Mouse (Mus musculus): Measurements from ENCODE around the gene Ccdc134. TPM values are rescaled to one million over a fixed set of nuclear protein-coding genes. Genes with fewer than 3 reads are reported as not detected.
"Not testable (repeated sequence)": the region's sequence is repeated elsewhere in the genome, so short reads cannot be mapped to it uniquely, and the experiment has no call there.

Ccdc134 gene
- polyA plus RNA-seq, 1 experiment from 2014 or later: 11.6 TPM

- H3K4me3 ChIP-seq (ENCODE audit: low read length); H3K9me3 ChIP-seq (ENCODE audit: control insufficient read depth, low read length); H3K27ac ChIP-seq (ENCODE audit: low read length); H3K4me2 ChIP-seq (ENCODE audit: low read depth, low read length); H3K36me3 ChIP-seq (ENCODE audit: control insufficient read depth, insufficient read depth, low read length); ATAC-seq; H3K4me1 ChIP-seq (ENCODE audit: control insufficient read depth, insufficient read depth, low read length): not testable (repeated sequence)
- Histone ChIP-seq H3K9ac (ENCODE audit: low read depth, low read length) (peak overlapping the region; percentile 88; the same call in 1 of the 2 replicates), H3K27me3 (replicated peaks; ENCODE audit: control insufficient read depth, insufficient read depth, low read length) (peaks cover 14% of the 10 kb centered on the region)
- 76% methylated on average over 4 of the region's 4 CpGs for WGBS
Observed at GRCm38 (mm10) chr15:82126690-82127089, 1.0 kb upstream of the Ccdc134 start.

GRCm38 (mm10) chr15:82128398-82128797 is 676 bp downstream of the Ccdc134 start:
- peak overlapping the region; percentile 68 for H3K27ac ChIP-seq (ENCODE audit: low read length)
- no peaks in the 10 kb centered on the region for H3K9me3 ChIP-seq (ENCODE audit: control insufficient read depth, low read length)
- H3K36me3 ChIP-seq (ENCODE audit: control insufficient read depth, insufficient read depth, low read length): no peaks in the 10 kb centered on the region
- peaks cover 10% of the 10 kb centered on the region for H3K27me3 ChIP-seq (replicated peaks; ENCODE audit: control insufficient read depth, insufficient read depth, low read length)
- 3% methylated on average over 5 of the region's 5 CpGs for WGBS
- peak overlapping the region; percentile 88 for H3K9ac ChIP-seq (ENCODE audit: low read depth, low read length)
- H3K4me3 ChIP-seq (ENCODE audit: low read length): peak overlapping the region; percentile 81
- ATAC-seq: no peak
- H3K4me1 ChIP-seq (ENCODE audit: control insufficient read depth, insufficient read depth, low read length): peaks cover 8% of the 10 kb centered on the region
- peak overlapping the region; percentile 95 for H3K4me2 ChIP-seq (ENCODE audit: low read depth, low read length)

GRCm38 (mm10) chr15:82130599-82130998 is 2.9 kb downstream of the Ccdc134 start:
- Histone ChIP-seq H3K4me1 (ENCODE audit: control insufficient read depth, insufficient read depth, low read length) (peaks cover 8% of the 10 kb centered on the region), H3K36me3 (ENCODE audit: control insufficient read depth, insufficient read depth, low read length) (no peaks in the 10 kb centered on the region), H3K27me3 (replicated peaks; ENCODE audit: control insufficient read depth, insufficient read depth, low read length) (peaks cover 3% of the 10 kb centered on the region; the same call in 1 of the 2 replicates), H3K9me3 (ENCODE audit: control insufficient read depth, low read length) (no peaks in the 10 kb centered on the region), H3K4me3 (ENCODE audit: low read length) (no peak overlapping the region), H3K9ac (ENCODE audit: low read depth, low read length) (no peak overlapping the region), H3K4me2 (ENCODE audit: low read depth, low read length) (no peak overlapping the region), H3K27ac (ENCODE audit: low read length) (no peak overlapping the region)
- ATAC-seq: no peak
- WGBS: 71% methylated on average over 7 of the region's 7 CpGs

- Histone ChIP-seq H3K4me2 (ENCODE audit: low read depth, low read length) (no peak overlapping the region), H3K27ac (ENCODE audit: low read length) (no peak overlapping the region), H3K36me3 (ENCODE audit: control insufficient read depth, insufficient read depth, low read length) (no peaks in the 10 kb centered on the region), H3K9me3 (ENCODE audit: control insufficient read depth, low read length) (no peaks in the 10 kb centered on the region), H3K9ac (ENCODE audit: low read depth, low read length) (no peak overlapping the region), H3K27me3 (replicated peaks; ENCODE audit: control insufficient read depth, insufficient read depth, low read length) (no peaks in the 10 kb centered on the region; the same call in 1 of the 2 replicates), H3K4me3 (ENCODE audit: low read length) (no peak overlapping the region), H3K4me1 (ENCODE audit: control insufficient read depth, insufficient read depth, low read length) (no peaks in the 10 kb centered on the region)
- 82% methylated on average over 4 of the region's 4 CpGs for WGBS
- 0 out of 2 replicates have a peak, but pooled peaks have one; percentile 26 for ATAC-seq
Observed at GRCm38 (mm10) chr15:82135372-82135771, 7.7 kb downstream of the Ccdc134 start.

- Histone ChIP-seq H3K4me3 (ENCODE audit: low read length) (no peak overlapping the region), H3K9me3 (ENCODE audit: control insufficient read depth, low read length) (no peaks in the 10 kb centered on the region), H3K4me1 (ENCODE audit: control insufficient read depth, insufficient read depth, low read length) (no peaks in the 10 kb centered on the region; the same call in 1 of the 2 replicates), H3K27ac (ENCODE audit: low read length) (no peak overlapping the region), H3K9ac (ENCODE audit: low read depth, low read length) (no peak overlapping the region), H3K27me3 (replicated peaks; ENCODE audit: control insufficient read depth, insufficient read depth, low read length) (no peaks in the 10 kb centered on the region; the same call in 1 of the 2 replicates), H3K36me3 (ENCODE audit: control insufficient read depth, insufficient read depth, low read length) (no peaks in the 10 kb centered on the region), H3K4me2 (ENCODE audit: low read depth, low read length) (no peak overlapping the region)
- ATAC-seq: no peak
- WGBS: 48% methylated on average over 4 of the region's 4 CpGs
Observed at GRCm38 (mm10) chr15:82138565-82138964, 10.8 kb downstream of the Ccdc134 start.

GRCm38 (mm10) chr15:82139196-82139595 is 11.5 kb downstream of the Ccdc134 start:
- Histone ChIP-seq H3K4me3 (ENCODE audit: low read length) (no peak overlapping the region), H3K4me1 (ENCODE audit: control insufficient read depth, insufficient read depth, low read length) (peaks cover 5% of the 10 kb centered on the region), H3K9me3 (ENCODE audit: control insufficient read depth, low read length) (no peaks in the 10 kb centered on the region), H3K27ac (ENCODE audit: low read length) (no peak overlapping the region), H3K36me3 (ENCODE audit: control insufficient read depth, insufficient read depth, low read length) (no peaks in the 10 kb centered on the region), H3K9ac (ENCODE audit: low read depth, low read length) (no peak overlapping the region), H3K27me3 (replicated peaks; ENCODE audit: control insufficient read depth, insufficient read depth, low read length) (no peaks in the 10 kb centered on the region; the same call in 1 of the 2 replicates), H3K4me2 (ENCODE audit: low read depth, low read length) (no peak overlapping the region)
- 94% methylated on average over 8 of the region's 8 CpGs for WGBS
- ATAC-seq: no peak

- H3K27ac ChIP-seq (ENCODE audit: low read length): no peak overlapping the region
- no peak overlapping the region for H3K4me2 ChIP-seq (ENCODE audit: low read depth, low read length)
- H3K27me3 ChIP-seq (replicated peaks; ENCODE audit: control insufficient read depth, insufficient read depth, low read length): no peaks in the 10 kb centered on the region
- H3K4me1 ChIP-seq (ENCODE audit: control insufficient read depth, insufficient read depth, low read length): peaks cover 6% of the 10 kb centered on the region
- H3K9ac ChIP-seq (ENCODE audit: low read depth, low read length): no peak overlapping the region
- no peaks in the 10 kb centered on the region for H3K36me3 ChIP-seq (ENCODE audit: control insufficient read depth, insufficient read depth, low read length)
- no peaks in the 10 kb centered on the region for H3K9me3 ChIP-seq (ENCODE audit: control insufficient read depth, low read length)
- WGBS: 86% methylated on average over 3 of the region's 3 CpGs
- ATAC-seq: no peak
- no peak overlapping the region for H3K4me3 ChIP-seq (ENCODE audit: low read length)
Observed at GRCm38 (mm10) chr15:82140355-82140754, 12.6 kb downstream of the Ccdc134 start.

- H3K4me2 ChIP-seq (ENCODE audit: low read depth, low read length): no peak overlapping the region
- H3K4me3 ChIP-seq (ENCODE audit: low read length): no peak overlapping the region
- WGBS: 82% methylated on average over 5 of the region's 5 CpGs
- H3K9me3 ChIP-seq (ENCODE audit: control insufficient read depth, low read length): no peaks in the 10 kb centered on the region
- peaks cover 29% of the 10 kb centered on the region for H3K4me1 ChIP-seq (ENCODE audit: control insufficient read depth, insufficient read depth, low read length)
- no peaks in the 10 kb centered on the region for H3K36me3 ChIP-seq (ENCODE audit: control insufficient read depth, insufficient read depth, low read length)
- H3K27me3 ChIP-seq (replicated peaks; ENCODE audit: control insufficient read depth, insufficient read depth, low read length): no peaks in the 10 kb centered on the region
- H3K9ac ChIP-seq (ENCODE audit: low read depth, low read length): 0 out of 2 replicates have a peak overlapping the region, but pooled peaks have one; percentile 8
- H3K27ac ChIP-seq (ENCODE audit: low read length): 0 out of 2 replicates have a peak overlapping the region, but pooled peaks have one; percentile 2
- ATAC-seq: no peak
Observed at GRCm38 (mm10) chr15:82144157-82144556, 16.4 kb downstream of the Ccdc134 start.

- Histone ChIP-seq H3K9ac (ENCODE audit: low read depth, low read length) (peak overlapping the region; percentile 56; the same call in 1 of the 2 replicates), H3K27ac (ENCODE audit: low read length) (peak overlapping the region; percentile 93), H3K4me3 (ENCODE audit: low read length) (no peak overlapping the region), H3K27me3 (replicated peaks; ENCODE audit: control insufficient read depth, insufficient read depth, low read length) (no peaks in the 10 kb centered on the region), H3K4me2 (ENCODE audit: low read depth, low read length) (no peak overlapping the region), H3K9me3 (ENCODE audit: control insufficient read depth, low read length) (no peaks in the 10 kb centered on the region), H3K36me3 (ENCODE audit: control insufficient read depth, insufficient read depth, low read length) (no peaks in the 10 kb centered on the region), H3K4me1 (ENCODE audit: control insufficient read depth, insufficient read depth, low read length) (peaks cover 36% of the 10 kb centered on the region)
- 34% methylated on average over 2 of the region's 2 CpGs for WGBS
- ATAC-seq: no peak
Observed at GRCm38 (mm10) chr15:82145408-82145807, 17.7 kb downstream of the Ccdc134 start.

Data from intestine, embryonic 16.5 days (tissue).